Mouse (Mus musculus) brain, embryonic 14.5 days (tissue): ENCODE measurements around the gene Etl4.

Experiments used
- CTCF ChIP-seq: fragments of 200-500 bp; IDR thresholded peaks from 2 replicates; pipeline ENCODE4 v1.5.1; 2012; ENCODE audit warnings: inconsistent platforms, mild to moderate bottlenecking, moderate library complexity, borderline replicate concordance; ENCODE audit not compliant: insufficient read depth, insufficient read length; ENCODE audit errors: extremely low read depth
- POLR2A ChIP-seq: fragments of 200-500 bp; IDR thresholded peaks from 2 replicates; pipeline ENCODE4 v1.6.1; 2012; ENCODE audit warnings: mild to moderate bottlenecking, inconsistent platforms, borderline replicate concordance; ENCODE audit not compliant: poor library complexity, insufficient read depth, insufficient read length, severe bottlenecking; ENCODE audit errors: extremely low read depth

DNA sequence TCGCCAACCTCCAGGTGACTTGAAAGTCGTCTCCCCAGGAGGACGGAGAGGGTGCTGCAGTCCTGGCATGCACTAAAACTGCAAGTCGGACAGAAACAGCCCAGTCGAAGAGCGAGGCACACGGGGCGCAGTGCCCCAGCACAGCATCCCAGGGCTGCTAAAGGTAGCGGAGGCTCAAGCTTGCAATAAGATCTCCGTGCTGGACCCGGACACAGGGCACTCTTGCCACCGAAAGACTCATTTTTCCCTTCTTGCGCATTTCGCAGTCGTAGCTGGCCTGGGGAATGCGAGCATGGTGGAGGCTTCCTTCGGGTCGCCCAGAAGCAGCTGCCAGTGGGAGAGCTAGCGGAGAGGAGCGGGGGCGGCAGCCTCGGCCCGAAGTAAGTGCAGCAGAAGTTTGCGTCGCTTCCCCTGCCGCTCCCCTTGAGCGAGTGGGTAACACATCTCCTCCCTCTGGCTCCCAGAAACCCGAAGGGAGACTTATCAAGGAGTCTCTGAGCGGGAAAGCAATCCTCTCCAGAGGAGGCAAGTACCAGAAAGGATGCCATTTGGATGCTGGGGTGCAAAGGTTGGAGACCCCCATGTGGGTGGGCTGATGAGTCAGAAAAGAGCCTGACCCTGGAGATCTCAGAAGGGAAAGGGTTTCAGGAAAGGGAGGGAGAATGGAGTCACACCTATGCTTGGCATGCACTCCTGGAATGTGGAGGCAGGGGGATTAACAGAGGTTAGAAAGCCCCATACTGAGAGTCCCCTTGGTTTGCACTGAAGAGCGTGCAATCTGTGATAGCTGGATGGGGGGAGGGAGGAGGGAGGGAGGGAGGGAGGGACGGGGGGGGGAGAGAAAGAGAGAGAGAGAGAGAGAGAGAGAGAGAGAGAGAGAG is 560 bp downstream of the Etl4 start:
- no peak for TF ChIP-seq CTCF
- no peak for TF ChIP-seq POLR2A
